Mouse (Mus musculus): ENCODE data around the gene Inpp5f.
A peak's percentile ranks its signal among the peaks of the same experiment; 100 is the strongest.

Gene Inpp5f

GRCm38 (mm10) chr7:128617587-128617986, 6.5 kb downstream of the Inpp5f start:
- no peaks in the 10 kb centered on the region for H3K27me3 ChIP-seq (ENCODE audit: control insufficient read depth, insufficient read depth, low read length, poor library complexity, severe bottlenecking)
- peaks cover 3% of the 10 kb centered on the region; the same call in 1 of the 2 replicates for H3K36me3 ChIP-seq (ENCODE audit: control insufficient read depth, insufficient read depth, low read length, poor library complexity, severe bottlenecking)
- DNase-seq (ENCODE audit: low read depth, low spot score), result no peak

GRCm38 (mm10) chr7:128620178-128620577, 9.1 kb downstream of the Inpp5f start:
- Histone ChIP-seq H3K36me3 (ENCODE audit: control insufficient read depth, insufficient read depth, low read length, poor library complexity, severe bottlenecking) (peaks cover 2% of the 10 kb centered on the region; the same call in 1 of the 2 replicates), H3K27me3 (ENCODE audit: control insufficient read depth, insufficient read depth, low read length, poor library complexity, severe bottlenecking) (no peaks in the 10 kb centered on the region)
- DNase-seq (ENCODE audit: low read depth, low spot score), result no peak

- no peaks in the 10 kb centered on the region for H3K36me3 ChIP-seq (ENCODE audit: control insufficient read depth, insufficient read depth, low read length, poor library complexity, severe bottlenecking)
- DNase-seq (ENCODE audit: low read depth, low spot score), result peak; percentile 88
- no peaks in the 10 kb centered on the region for H3K27me3 ChIP-seq (ENCODE audit: control insufficient read depth, insufficient read depth, low read length, poor library complexity, severe bottlenecking)
Measured at GRCm38 (mm10) chr7:128622266-128622961, 11.3 kb downstream of the Inpp5f start.

- no peaks in the 10 kb centered on the region for H3K36me3 ChIP-seq (ENCODE audit: control insufficient read depth, insufficient read depth, low read length, poor library complexity, severe bottlenecking)
- no peak for DNase-seq (ENCODE audit: low read depth, low spot score)
Measured at GRCm38 (mm10) chr7:128622994-128623393, 11.9 kb downstream of the Inpp5f start.

GRCm38 (mm10) chr7:128625382-128625781, 14.3 kb downstream of the Inpp5f start:
- Histone ChIP-seq H3K36me3 (ENCODE audit: control insufficient read depth, insufficient read depth, low read length, poor library complexity, severe bottlenecking) (no peaks in the 10 kb centered on the region), H3K27me3 (ENCODE audit: control insufficient read depth, insufficient read depth, low read length, poor library complexity, severe bottlenecking) (no peaks in the 10 kb centered on the region)
- DNase-seq (ENCODE audit: low read depth, low spot score), result no peak

More at GRCm38 (mm10) chr7:128622994-128623393, 11.9 kb downstream of the Inpp5f start:
- no peaks in the 10 kb centered on the region for H3K27me3 ChIP-seq (ENCODE audit: control insufficient read depth, insufficient read depth, low read length, poor library complexity, severe bottlenecking)

GRCm38 (mm10) chr7:128626601-128627000, 15.5 kb downstream of the Inpp5f start:
- no peaks in the 10 kb centered on the region for H3K36me3 ChIP-seq (ENCODE audit: control insufficient read depth, insufficient read depth, low read length, poor library complexity, severe bottlenecking)
- DNase-seq (ENCODE audit: low read depth, low spot score), result peak; percentile 51
- no peaks in the 10 kb centered on the region for H3K27me3 ChIP-seq (ENCODE audit: control insufficient read depth, insufficient read depth, low read length, poor library complexity, severe bottlenecking)

GRCm38 (mm10) chr7:128627251-128627650, 16.1 kb downstream of the Inpp5f start:
- Histone ChIP-seq H3K36me3 (ENCODE audit: control insufficient read depth, insufficient read depth, low read length, poor library complexity, severe bottlenecking) (no peaks in the 10 kb centered on the region), H3K27me3 (ENCODE audit: control insufficient read depth, insufficient read depth, low read length, poor library complexity, severe bottlenecking) (no peaks in the 10 kb centered on the region)
- DNase-seq (ENCODE audit: low read depth, low spot score), result peak; percentile 49

GRCm38 (mm10) chr7:128627723-128628122, 16.6 kb downstream of the Inpp5f start:
- DNase-seq (ENCODE audit: low read depth, low spot score), result no peak
- no peaks in the 10 kb centered on the region for H3K36me3 ChIP-seq (ENCODE audit: control insufficient read depth, insufficient read depth, low read length, poor library complexity, severe bottlenecking)
- H3K27me3 ChIP-seq (ENCODE audit: control insufficient read depth, insufficient read depth, low read length, poor library complexity, severe bottlenecking), result no peaks in the 10 kb centered on the region

- peak; percentile 92 for DNase-seq (ENCODE audit: low read depth, low spot score)
- 0 out of 2 replicates have a peak, but pooled peaks cover 2% of the 10 kb centered on the region for H3K36me3 ChIP-seq (ENCODE audit: control insufficient read depth, insufficient read depth, low read length, poor library complexity, severe bottlenecking)
- H3K27me3 ChIP-seq (ENCODE audit: control insufficient read depth, insufficient read depth, low read length, poor library complexity, severe bottlenecking), result no peaks in the 10 kb centered on the region
Measured at GRCm38 (mm10) chr7:128633156-128633555, 22.0 kb downstream of the Inpp5f start.

- no peak for DNase-seq (ENCODE audit: low read depth, low spot score)
- H3K36me3 ChIP-seq (ENCODE audit: control insufficient read depth, insufficient read depth, low read length, poor library complexity, severe bottlenecking), result peaks cover 10% of the 10 kb centered on the region
- H3K27me3 ChIP-seq (ENCODE audit: control insufficient read depth, insufficient read depth, low read length, poor library complexity, severe bottlenecking), result no peaks in the 10 kb centered on the region
Measured at GRCm38 (mm10) chr7:128639925-128640485, 28.9 kb downstream of the Inpp5f start.

- Histone ChIP-seq H3K36me3 (ENCODE audit: control insufficient read depth, insufficient read depth, low read length, poor library complexity, severe bottlenecking) (peaks cover 10% of the 10 kb centered on the region), H3K27me3 (ENCODE audit: control insufficient read depth, insufficient read depth, low read length, poor library complexity, severe bottlenecking) (no peaks in the 10 kb centered on the region)
- no peak for DNase-seq (ENCODE audit: low read depth, low spot score)
Measured at GRCm38 (mm10) chr7:128641571-128641970, 30.4 kb downstream of the Inpp5f start.

GRCm38 (mm10) chr7:128642386-128642785, 31.3 kb downstream of the Inpp5f start:
- DNase-seq (ENCODE audit: low read depth, low spot score), result no peak
- peaks cover 10% of the 10 kb centered on the region for H3K36me3 ChIP-seq (ENCODE audit: control insufficient read depth, insufficient read depth, low read length, poor library complexity, severe bottlenecking)
- H3K27me3 ChIP-seq (ENCODE audit: control insufficient read depth, insufficient read depth, low read length, poor library complexity, severe bottlenecking), result no peaks in the 10 kb centered on the region

GRCm38 (mm10) chr7:128656970-128657369, 45.8 kb downstream of the Inpp5f start:
- Histone ChIP-seq H3K27me3 (ENCODE audit: control insufficient read depth, insufficient read depth, low read length, poor library complexity, severe bottlenecking) (no peaks in the 10 kb centered on the region), H3K36me3 (ENCODE audit: control insufficient read depth, insufficient read depth, low read length, poor library complexity, severe bottlenecking) (peaks cover 5% of the 10 kb centered on the region)
- DNase-seq (ENCODE audit: low read depth, low spot score), result no peak

GRCm38 (mm10) chr7:128663906-128664305, 52.8 kb downstream of the Inpp5f start:
- Histone ChIP-seq H3K27me3 (ENCODE audit: control insufficient read depth, insufficient read depth, low read length, poor library complexity, severe bottlenecking) (no peaks in the 10 kb centered on the region), H3K36me3 (ENCODE audit: control insufficient read depth, insufficient read depth, low read length, poor library complexity, severe bottlenecking) (peaks cover 17% of the 10 kb centered on the region)
- DNase-seq (ENCODE audit: low read depth, low spot score), result no peak

- no peak for DNase-seq (ENCODE audit: low read depth, low spot score)
- H3K36me3 ChIP-seq (ENCODE audit: control insufficient read depth, insufficient read depth, low read length, poor library complexity, severe bottlenecking), result peaks cover 14% of the 10 kb centered on the region
Measured at GRCm38 (mm10) chr7:128664861-128665377, 53.8 kb downstream of the Inpp5f start.

More at GRCm38 (mm10) chr7:128664861-128665377, 53.8 kb downstream of the Inpp5f start:
- H3K27me3 ChIP-seq (ENCODE audit: control insufficient read depth, insufficient read depth, low read length, poor library complexity, severe bottlenecking), result no peaks in the 10 kb centered on the region
